Mouse (Mus musculus) stomach, embryonic 15.5 days (tissue): ENCODE data around the gene H2-Aa. TPM values are rescaled to one million over a fixed set of nuclear protein-coding genes. Genes with fewer than 3 reads are reported as not detected.

Source experiments
- ATAC-seq: fragments of 200-750 bp; cut with Nextera tagmentation; 2 replicates; pipeline ENCODE4 v1.8.0; 2017; ENCODE audit warnings: low read depth, moderate number of reproducible peaks, moderate TSS enrichment; ENCODE audit not compliant: insufficient read depth, low FRiP score
- H3K27ac ChIP-seq: fragments of 300-500 bp; sonication (generic); 2 replicates; pipeline ENCODE4 v1.5.1; 2015; ENCODE audit warnings: mild to moderate bottlenecking, inconsistent platforms
- H3K27me3 ChIP-seq: fragments of 300-500 bp; sonication (generic); replicated peaks from 2 replicates; pipeline ENCODE4 v1.6.1; 2015; ENCODE audit warnings: inconsistent platforms
- H3K36me3 ChIP-seq: fragments of 300-500 bp; sonication (generic); 2 replicates; pipeline ENCODE4 v1.6.1; 2015; ENCODE audit warnings: inconsistent platforms
- H3K4me1 ChIP-seq: fragments of 300-500 bp; sonication (generic); 2 replicates; pipeline ENCODE4 v1.6.1; 2015; ENCODE audit warnings: inconsistent platforms
- H3K4me2 ChIP-seq: fragments of 300-500 bp; sonication (generic); 2 replicates; pipeline ENCODE4 v1.6.1; 2015; ENCODE audit warnings: mild to moderate bottlenecking, inconsistent platforms
- H3K4me3 ChIP-seq: fragments of 300-500 bp; sonication (generic); replicated peaks from 2 replicates; pipeline ENCODE4 v1.5.1; 2015; ENCODE audit warnings: inconsistent platforms
- H3K9ac ChIP-seq: fragments of 300-500 bp; sonication (generic); 2 replicates; pipeline ENCODE4 v1.6.1; 2015; ENCODE audit warnings: inconsistent platforms
- H3K9me3 ChIP-seq: fragments of 300-500 bp; sonication (generic); 2 replicates; pipeline ENCODE4 v1.6.1; 2016; ENCODE audit warnings: inconsistent platforms
- WGBS: fragments of 180-500 bp; shearing (Covaris S2); methylation state at CpG from one replicate; pipeline ENCODE4 v1.1.7; 2015; 5-methylcytosine and 5-hydroxymethylcytosine counted together
- polyA plus RNA-seq: library from polyadenylated mRNA; unstranded; fragments of >200 nt; fragmentation: Nextera tagmentation; extraction: Ambion mirVana; gene quantifications from 2 replicates; pipeline ENCODE4 v1.2.1, GENCODE M21; 2015

H2-Aa gene
- polyA plus RNA-seq, 1 experiment from 2014 or later, result 4.9 TPM

- WGBS, result 33% methylated on average over 5 of the region's 5 CpGs
- H3K4me3 ChIP-seq, result no peak overlapping the region
- peaks cover 23% of the 10 kb centered on the region for H3K4me1 ChIP-seq
- H3K9me3 ChIP-seq, result no peaks in the 10 kb centered on the region
- H3K27me3 ChIP-seq, result peaks cover 32% of the 10 kb centered on the region
- ATAC-seq, result no peak
- no peaks in the 10 kb centered on the region for H3K36me3 ChIP-seq
- H3K9ac ChIP-seq, result no peak overlapping the region
- H3K4me2 ChIP-seq, result no peak overlapping the region
- no peak overlapping the region for H3K27ac ChIP-seq
These were observed 27.1 kb downstream of the H2-Aa start for GRCm38 (mm10) chr17:34260551-34260950.

GRCm38 (mm10) chr17:34257594-34258375 lies 29.8 kb downstream of the H2-Aa start, which contains the start of gene H2-Ab1:
Gene H2-Ab1 (plus strand): TSS chr17:34257689.
- Histone ChIP-seq H3K9me3 (no peaks in the 10 kb centered on the region), H3K4me2 (no peak within 1 kb of the TSS), H3K27me3 (0 out of 2 replicates have a peak, but pooled peaks cover 10% of the 10 kb centered on the region), H3K27ac (no peak within 1 kb of the TSS), H3K36me3 (no peaks in the 10 kb centered on the region), H3K9ac (no peak within 1 kb of the TSS), H3K4me1 (peaks cover 4% of the 10 kb centered on the region; the same call in 1 of the 2 replicates), H3K4me3 (no peak within 1 kb of the TSS)
- 67% methylated on average over 11 of the region's 11 CpGs for WGBS
- no peak for ATAC-seq

GRCm38 (mm10) chr17:34256501-34256900 lies 31.1 kb downstream of the H2-Aa start:
- H3K27me3 ChIP-seq, result no peaks in the 10 kb centered on the region
- H3K9me3 ChIP-seq, result no peaks in the 10 kb centered on the region
- H3K4me3 ChIP-seq, result no peak overlapping the region
- no peak for ATAC-seq
- no peak overlapping the region for H3K27ac ChIP-seq
- WGBS, result 71% methylated on average over 5 of the region's 5 CpGs
- H3K9ac ChIP-seq, result no peak overlapping the region
- no peak overlapping the region for H3K4me2 ChIP-seq
- H3K36me3 ChIP-seq, result no peaks in the 10 kb centered on the region
- H3K4me1 ChIP-seq, result peaks cover 4% of the 10 kb centered on the region; the same call in 1 of the 2 replicates

- H3K36me3 ChIP-seq, result no peaks in the 10 kb centered on the region
- H3K4me1 ChIP-seq, result no peaks in the 10 kb centered on the region
- ATAC-seq, result no peak
- no peak overlapping the region for H3K4me3 ChIP-seq
- 42% methylated on average over 4 of the region's 4 CpGs for WGBS
- no peak overlapping the region for H3K9ac ChIP-seq
- no peak overlapping the region for H3K27ac ChIP-seq
- H3K9me3 ChIP-seq, result no peaks in the 10 kb centered on the region
- no peaks in the 10 kb centered on the region for H3K27me3 ChIP-seq
- no peak overlapping the region for H3K4me2 ChIP-seq
These were observed 36.0 kb downstream of the H2-Aa start for GRCm38 (mm10) chr17:34251666-34252065.

GRCm38 (mm10) chr17:34249878-34250277 lies 37.7 kb downstream of the H2-Aa start:
- Histone ChIP-seq H3K36me3 (no peaks in the 10 kb centered on the region), H3K4me1 (no peaks in the 10 kb centered on the region), H3K27ac (no peak overlapping the region), H3K9me3 (no peaks in the 10 kb centered on the region), H3K9ac (no peak overlapping the region), H3K27me3 (no peaks in the 10 kb centered on the region), H3K4me2 (no peak overlapping the region), H3K4me3 (no peak overlapping the region)
- 15% methylated on average over 4 of the region's 4 CpGs for WGBS
- no peak for ATAC-seq

- Histone ChIP-seq H3K9ac (no peak overlapping the region), H3K4me2 (no peak overlapping the region), H3K4me3 (no peak overlapping the region), H3K4me1 (no peaks in the 10 kb centered on the region), H3K36me3 (no peaks in the 10 kb centered on the region), H3K27ac (no peak overlapping the region), H3K27me3 (no peaks in the 10 kb centered on the region), H3K9me3 (no peaks in the 10 kb centered on the region)
- WGBS, result 37% methylated on average over 3 of the region's 3 CpGs
- ATAC-seq, result no peak
These were observed 38.3 kb downstream of the H2-Aa start for GRCm38 (mm10) chr17:34249361-34249760.

- H3K9ac ChIP-seq, result no peak overlapping the region
- no peaks in the 10 kb centered on the region for H3K9me3 ChIP-seq
- WGBS, result 61% methylated on average over 2 of the region's 2 CpGs
- H3K4me3 ChIP-seq, result no peak overlapping the region
- no peaks in the 10 kb centered on the region for H3K4me1 ChIP-seq
- H3K27ac ChIP-seq, result no peak overlapping the region
- no peaks in the 10 kb centered on the region for H3K36me3 ChIP-seq
- ATAC-seq, result no peak
- H3K27me3 ChIP-seq, result no peaks in the 10 kb centered on the region
- no peak overlapping the region for H3K4me2 ChIP-seq
These were observed 38.9 kb downstream of the H2-Aa start for GRCm38 (mm10) chr17:34248764-34249163.

GRCm38 (mm10) chr17:34247047-34247446 lies 40.6 kb downstream of the H2-Aa start:
- no peak for ATAC-seq
- WGBS, result 83% methylated on average over 3 of the region's 3 CpGs

GRCm38 (mm10) chr17:34244656-34245055 lies 43.0 kb downstream of the H2-Aa start:
- Histone ChIP-seq H3K27me3 (no peaks in the 10 kb centered on the region), H3K9me3 (no peaks in the 10 kb centered on the region), H3K4me3 (no peak overlapping the region), H3K4me2 (no peak overlapping the region), H3K27ac (no peak overlapping the region), H3K4me1 (no peaks in the 10 kb centered on the region), H3K9ac (no peak overlapping the region), H3K36me3 (no peaks in the 10 kb centered on the region)
- no peak for ATAC-seq
- 60% methylated on average over 4 of the region's 4 CpGs for WGBS

More at GRCm38 (mm10) chr17:34247047-34247446, 40.6 kb downstream of the H2-Aa start:
- no peak overlapping the region for H3K9ac ChIP-seq
- H3K4me2 ChIP-seq, result no peak overlapping the region
- no peak overlapping the region for H3K4me3 ChIP-seq
- no peaks in the 10 kb centered on the region for H3K9me3 ChIP-seq
- H3K4me1 ChIP-seq, result no peaks in the 10 kb centered on the region
- H3K36me3 ChIP-seq, result no peaks in the 10 kb centered on the region
- no peaks in the 10 kb centered on the region for H3K27me3 ChIP-seq
- no peak overlapping the region for H3K27ac ChIP-seq

- Histone ChIP-seq H3K36me3 (no peaks in the 10 kb centered on the region), H3K27me3 (no peaks in the 10 kb centered on the region), H3K9ac (no peak overlapping the region), H3K4me2 (no peak overlapping the region), H3K4me3 (no peak overlapping the region), H3K27ac (no peak overlapping the region), H3K9me3 (no peaks in the 10 kb centered on the region), H3K4me1 (no peaks in the 10 kb centered on the region)
- 70% methylated on average over 6 of the region's 6 CpGs for WGBS
- ATAC-seq, result no peak
These were observed 46.7 kb downstream of the H2-Aa start for GRCm38 (mm10) chr17:34240916-34241315.

GRCm38 (mm10) chr17:34240366-34240765 lies 47.3 kb downstream of the H2-Aa start:
- no peak overlapping the region for H3K9ac ChIP-seq
- H3K4me2 ChIP-seq, result no peak overlapping the region
- no peak overlapping the region for H3K4me3 ChIP-seq
- ATAC-seq, result no peak
- H3K36me3 ChIP-seq, result no peaks in the 10 kb centered on the region
- H3K27me3 ChIP-seq, result no peaks in the 10 kb centered on the region
- no peaks in the 10 kb centered on the region for H3K9me3 ChIP-seq
- WGBS, result 68% methylated on average over 3 of the region's 3 CpGs
- H3K27ac ChIP-seq, result no peak overlapping the region
- H3K4me1 ChIP-seq, result no peaks in the 10 kb centered on the region

GRCm38 (mm10) chr17:34239601-34240041 lies 48.0 kb downstream of the H2-Aa start:
- Histone ChIP-seq H3K4me3 (no peak overlapping the region), H3K27me3 (no peaks in the 10 kb centered on the region), H3K9me3 (no peaks in the 10 kb centered on the region), H3K36me3 (no peaks in the 10 kb centered on the region), H3K4me1 (no peaks in the 10 kb centered on the region), H3K9ac (no peak overlapping the region), H3K4me2 (no peak overlapping the region), H3K27ac (no peak overlapping the region; the same call in 1 of the 2 replicates)
- ATAC-seq, result no peak
- 41% methylated on average over 10 of the region's 10 CpGs for WGBS
